20 mouse cellular contexts compared by ENCODE assay signal in genomic region chr14:31525040-31525810, GRCm38 (mm10). TPM values are rescaled to one million over a fixed set of nuclear protein-coding genes. Genes with fewer than 3 reads are reported as not detected.
A peak's percentile ranks its signal among the peaks of the same experiment; 100 is the strongest.
DNase-seq lines count a peak whose midpoint lies in the region; ATAC-seq lines count a peak whose summit lies in the region.
"Had no signal": no experiment of that assay in that cellular context is flagged by ENCODE, and none has a peak within 500 bp of the region (broad histone marks: within the 10 kb centered on the region; RNA-seq: fewer than 3 reads in every experiment).

No protein-coding gene starts in this region.

- H3K27me3 ChIP-seq in midbrain, embryonic 13.5 days = no peaks in the 10 kb centered on the region
- H3K27me3 ChIP-seq: embryonic facial prominence, embryonic 13.5 days; forebrain, embryonic 12.5 days; heart, embryonic 12.5 days had no signal

- H3K36me3 ChIP-seq in midbrain, embryonic 13.5 days = no peaks in the 10 kb centered on the region
- H3K36me3 ChIP-seq: embryonic facial prominence, embryonic 13.5 days; forebrain, embryonic 12.5 days; G1E; hindbrain, embryonic 10.5 days had no signal

- no peak overlapping the region for H3K4me2 ChIP-seq in midbrain, embryonic 13.5 days (replicated peaks)
- H3K4me2 ChIP-seq: embryonic facial prominence, embryonic 13.5 days; forebrain, embryonic 12.5 days; heart, embryonic 12.5 days; hindbrain, embryonic 14.5 days had no signal

- H3K4me1 ChIP-seq in midbrain, embryonic 13.5 days (replicated peaks) = no peaks in the 10 kb centered on the region
- H3K4me1 ChIP-seq: embryonic facial prominence, embryonic 13.5 days; forebrain, embryonic 12.5 days; heart, embryonic 12.5 days had no signal

- no peak overlapping the region for H3K27ac ChIP-seq in midbrain, embryonic 13.5 days
- H3K27ac ChIP-seq: embryonic facial prominence, embryonic 13.5 days; forebrain, embryonic 12.5 days; hindbrain, embryonic 10.5 days; hindbrain, embryonic 14.5 days had no signal

- no peak overlapping the region for H3K9ac ChIP-seq in midbrain, embryonic 13.5 days (replicated peaks)
- H3K9ac ChIP-seq: embryonic facial prominence, embryonic 13.5 days; forebrain, embryonic 12.5 days; heart, embryonic 12.5 days; hindbrain, embryonic 14.5 days had no signal

- DNase-seq in 416B (ENCODE audit: low read depth) = peak; percentile 76
- DNase-seq in CD4-positive, CD25-positive, alpha-beta regulatory T cell, adult 2 months (ENCODE audit: low read depth, low spot score) = peak; percentile 52
- peak; percentile 33 for DNase-seq in naive thymus-derived CD4-positive, alpha-beta T cell, adult 2 months (ENCODE audit: low read depth)
- DNase-seq in adipocyte (ENCODE audit: low spot score) = no peak
- DNase-seq: adrenal gland, adult 8-10 months; adrenal gland, postnatal 36 days; cerebellum, adult 2 months; cerebellum, postnatal 14 days; gastrocnemius, postnatal 14 days had no signal

- ATAC-seq in activated CD4-positive, CD25-positive, alpha-beta regulatory T cell, adult 4 months = peak; percentile 54
- ATAC-seq in granulocyte monocyte progenitor cell, adult 5-6 weeks (replicated peaks; ENCODE audit: poor library complexity, severe bottlenecking) = no peak
- ATAC-seq in midbrain, embryonic 13.5 days = no peak
- ATAC-seq: forebrain, embryonic 16.5 days; intestine, postnatal 0 days had no signal

- WGBS in midbrain, embryonic 13.5 days = 80% methylated on average over 7 of the region's 7 CpGs

- H3K9me3 ChIP-seq in midbrain, embryonic 13.5 days = no peaks in the 10 kb centered on the region
- H3K9me3 ChIP-seq: embryonic facial prominence, embryonic 13.5 days; forebrain, embryonic 12.5 days; G1E; heart, embryonic 12.5 days; hindbrain, embryonic 10.5 days had no signal

- H3K4me3 ChIP-seq in midbrain, embryonic 13.5 days (replicated peaks) = no peak overlapping the region
- H3K4me3 ChIP-seq: embryonic facial prominence, embryonic 13.5 days; forebrain, embryonic 12.5 days; heart, embryonic 12.5 days; hindbrain, embryonic 10.5 days had no signal

RNA-seq across cellular contexts. Expression of gene Mettl6, which starts 30.4 kb away (rescaled TPM):
- 10 to 100 TPM; 68.1 to 79.9 TPM for polyA plus RNA-seq in activated CD4-positive, CD25-positive, alpha-beta regulatory T cell, adult 4 months (2017; shearing (Covaris generic))
- 62.4 and 64.9 TPM in 2 replicates for total RNA-seq in granulocyte monocyte progenitor cell, adult 5-6 weeks (2014; fragmentation: Nextera tagmentation)
- total RNA-seq in granulocyte monocyte progenitor cell, adult 5-6 weeks (2017) = 110 and 131 TPM in 2 replicates
- polyA plus RNA-seq in midbrain, embryonic 13.5 days (2015; fragmentation: Nextera tagmentation; extraction: Ambion mirVana) = 55.3 and 67.1 TPM in 2 replicates

RNA-seq across cellular contexts. Expression of gene Eaf1, which starts 31.0 kb away (rescaled TPM):
- 10 to 100 TPM; 12.2 to 13.5 TPM for polyA plus RNA-seq in activated CD4-positive, CD25-positive, alpha-beta regulatory T cell, adult 4 months (2017; shearing (Covaris generic))
- total RNA-seq in granulocyte monocyte progenitor cell, adult 5-6 weeks (2014; fragmentation: Nextera tagmentation) = 26.3 and 35.0 TPM in 2 replicates
- 26.5 and 31.4 TPM in 2 replicates for total RNA-seq in granulocyte monocyte progenitor cell, adult 5-6 weeks (2017)
- polyA plus RNA-seq in midbrain, embryonic 13.5 days (2015; fragmentation: Nextera tagmentation; extraction: Ambion mirVana) = 11.6 and 12.2 TPM in 2 replicates
